Mouse (Mus musculus) ES-Bruce4 (cell line): ENCODE measurements around the gene Slfn5. TPM values are rescaled to one million over a fixed set of nuclear protein-coding genes. Genes with fewer than 3 reads are reported as not detected.
A peak's percentile ranks its signal among the peaks of the same experiment; 100 is the strongest.
"Not testable (repeated sequence)": the region's sequence is repeated elsewhere in the genome, so short reads cannot be mapped to it uniquely, and the experiment has no call there.

Experiments used
- H3K27ac ChIP-seq: 2 replicates; pipeline ENCODE4 v1.5.1; 2012; ENCODE audit warnings: low read length, inconsistent platforms; ENCODE audit not compliant: insufficient read depth
- H3K27me3 ChIP-seq: 2 replicates; pipeline ENCODE4 v1.6.1; 2012; ENCODE audit warnings: mild to moderate bottlenecking, low read length, inconsistent platforms; ENCODE audit not compliant: control insufficient read depth, poor library complexity, insufficient read depth, severe bottlenecking
- H3K36me3 ChIP-seq: 2 replicates; pipeline ENCODE4 v1.6.1; 2012; ENCODE audit warnings: inconsistent platforms, mild to moderate bottlenecking, low read length, moderate library complexity; ENCODE audit not compliant: control insufficient read depth, poor library complexity, insufficient read depth, severe bottlenecking
- H3K4me1 ChIP-seq: one replicate; pipeline ENCODE4 v1.8.1; 2011; ENCODE audit warnings: low read length; ENCODE audit not compliant: control insufficient read depth, insufficient read depth
- H3K4me3 ChIP-seq: 2 replicates; pipeline ENCODE4 v1.5.1; 2011; ENCODE audit warnings: low read depth, mild to moderate bottlenecking, low read length
- H3K9ac ChIP-seq: 2 replicates; pipeline ENCODE4 v1.6.1; 2012; ENCODE audit warnings: low read depth, mild to moderate bottlenecking, inconsistent platforms; ENCODE audit not compliant: poor library complexity, severe bottlenecking
- H3K9me3 ChIP-seq: replicated peaks from 2 replicates; pipeline ENCODE4 v1.6.1; 2012; ENCODE audit warnings: mild to moderate bottlenecking, low read length, inconsistent platforms; ENCODE audit not compliant: control insufficient read depth, poor library complexity, insufficient read depth, severe bottlenecking
- CTCF ChIP-seq: IDR thresholded peaks from one replicate; pipeline ENCODE4 v1.8.1; 2011; ENCODE audit warnings: low read depth, low read length
- EP300 ChIP-seq: IDR thresholded peaks from 2 replicates; pipeline ENCODE4 v1.6.1; 2011; ENCODE audit warnings: low read depth, low read length; ENCODE audit not compliant: insufficient read depth
- POLR2A ChIP-seq: IDR thresholded peaks from one replicate; pipeline ENCODE4 v1.8.1; 2011; ENCODE audit warnings: low read length; ENCODE audit not compliant: insufficient read depth
- polyA plus RNA-seq: library from polyadenylated mRNA; stranded (reverse); fragments of >200 nt; gene quantifications from 2 replicates; pipeline ENCODE4 v1.2.4, GENCODE M21; 2011; ENCODE audit warnings: low read depth; ENCODE audit not compliant: missing spikeins, insufficient read depth, insufficient read length

The Slfn5 gene
- polyA plus RNA-seq, 1 experiment: 3.7 TPM

DNA sequence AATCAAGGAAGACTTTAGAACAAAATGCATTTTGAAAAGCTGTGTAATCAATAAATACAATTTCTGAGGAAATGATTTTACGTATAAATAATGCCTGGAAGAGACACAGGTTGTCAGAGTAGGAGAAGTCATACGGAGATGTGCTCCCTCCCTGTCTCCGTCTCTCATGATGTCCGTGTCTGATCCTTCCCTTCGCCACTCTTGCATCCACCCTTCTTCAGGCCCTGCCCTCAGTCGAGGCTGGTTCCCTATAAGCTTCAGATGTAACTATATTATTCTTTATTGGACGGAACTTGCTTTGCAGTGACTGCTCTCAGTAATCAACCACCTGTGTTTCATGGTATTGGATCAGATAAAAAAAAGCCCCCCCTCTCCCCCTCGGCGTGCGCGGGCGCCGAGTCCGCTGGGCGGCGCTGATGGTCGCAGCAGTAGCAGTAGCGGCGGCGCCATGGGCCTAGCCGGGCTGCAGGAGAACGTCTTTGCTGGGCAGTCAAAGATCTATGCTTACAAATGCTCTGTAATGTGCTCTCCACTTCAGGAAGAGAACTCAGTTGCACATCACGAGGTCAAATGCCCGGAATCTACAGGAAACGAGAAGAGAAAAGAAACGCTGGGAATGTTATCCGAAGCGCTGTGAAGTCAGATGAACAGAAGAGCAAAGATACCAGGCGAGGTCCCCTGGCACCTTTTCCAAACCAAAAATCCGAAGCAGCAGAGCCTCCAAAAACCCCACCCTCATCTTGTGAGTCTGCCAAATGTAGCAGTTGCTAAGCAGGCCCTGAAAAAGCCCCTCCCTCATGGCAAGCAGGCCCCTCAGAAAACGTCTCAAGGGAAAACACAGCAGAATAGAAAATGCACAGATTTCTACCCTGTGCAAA lies 19.8 kb downstream of the Slfn5 start:
- H3K9ac ChIP-seq: 0 out of 2 replicates have a peak overlapping the region, but pooled peaks have one; percentile 24
- no peaks in the 10 kb centered on the region for H3K4me1 ChIP-seq
- no peak overlapping the region for H3K27ac ChIP-seq
- no peaks in the 10 kb centered on the region for H3K36me3 ChIP-seq
- TF ChIP-seq EP300 (no peak), POLR2A (no peak), CTCF (peak; percentile 46)
- no peaks in the 10 kb centered on the region for H3K9me3 ChIP-seq
- no peaks in the 10 kb centered on the region for H3K27me3 ChIP-seq
- H3K4me3 ChIP-seq: no peak overlapping the region

DNA sequence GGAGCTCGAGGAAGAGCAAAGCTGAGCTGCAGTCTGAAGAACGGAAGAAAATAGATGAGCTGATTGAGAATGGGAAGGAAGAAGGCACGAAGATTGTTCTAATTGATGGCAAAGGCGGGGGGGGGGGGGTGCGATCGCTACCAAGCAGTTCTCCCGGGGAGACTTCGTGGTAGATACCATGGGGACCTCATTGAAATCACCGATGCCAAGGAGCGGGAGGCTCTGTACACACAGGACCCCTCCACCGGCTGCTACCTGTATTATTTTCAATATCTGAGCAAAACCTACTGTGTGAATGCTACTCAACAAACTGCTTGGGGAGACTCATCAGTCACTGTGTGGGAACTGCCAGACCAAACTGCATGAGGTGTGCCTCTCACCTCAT lies 20.4 kb downstream of the Slfn5 start:
- Histone ChIP-seq H3K9ac (no peak overlapping the region), H3K9me3 (no peaks in the 10 kb centered on the region), H3K27ac (no peak overlapping the region), H3K36me3 (no peaks in the 10 kb centered on the region), H3K4me3 (no peak overlapping the region), H3K27me3 (no peaks in the 10 kb centered on the region), H3K4me1 (no peaks in the 10 kb centered on the region)
- TF ChIP-seq POLR2A (no peak), EP300 (no peak), CTCF (no peak)

DNA sequence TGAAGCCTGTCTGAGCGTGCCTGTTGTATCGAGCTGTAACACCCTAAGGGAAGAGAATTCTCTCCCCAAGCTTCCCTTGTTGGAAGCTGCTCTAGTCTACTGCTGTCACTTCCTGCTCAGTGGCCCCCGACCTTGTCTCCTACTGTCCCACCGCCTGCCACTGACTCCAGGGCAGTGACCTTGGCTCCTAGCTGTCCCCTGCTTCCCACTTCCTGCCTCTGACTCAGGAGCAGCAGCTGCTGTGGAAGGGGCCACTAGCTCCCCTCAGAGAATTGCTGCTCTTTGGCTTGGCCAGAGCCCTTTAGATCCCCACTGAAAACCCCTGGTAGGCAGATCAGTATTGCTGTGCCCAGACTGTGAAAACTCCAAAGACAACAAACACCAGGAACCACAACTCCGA lies 22.8 kb downstream of the Slfn5 start:
- no peak overlapping the region for H3K9ac ChIP-seq
- H3K9me3 ChIP-seq: no peaks in the 10 kb centered on the region
- H3K36me3 ChIP-seq: no peaks in the 10 kb centered on the region
- H3K27me3 ChIP-seq: no peaks in the 10 kb centered on the region
- no peak overlapping the region for H3K4me3 ChIP-seq
- no peak overlapping the region for H3K27ac ChIP-seq
- no peaks in the 10 kb centered on the region for H3K4me1 ChIP-seq
- TF ChIP-seq CTCF (no peak), POLR2A (no peak), EP300 (no peak)

DNA sequence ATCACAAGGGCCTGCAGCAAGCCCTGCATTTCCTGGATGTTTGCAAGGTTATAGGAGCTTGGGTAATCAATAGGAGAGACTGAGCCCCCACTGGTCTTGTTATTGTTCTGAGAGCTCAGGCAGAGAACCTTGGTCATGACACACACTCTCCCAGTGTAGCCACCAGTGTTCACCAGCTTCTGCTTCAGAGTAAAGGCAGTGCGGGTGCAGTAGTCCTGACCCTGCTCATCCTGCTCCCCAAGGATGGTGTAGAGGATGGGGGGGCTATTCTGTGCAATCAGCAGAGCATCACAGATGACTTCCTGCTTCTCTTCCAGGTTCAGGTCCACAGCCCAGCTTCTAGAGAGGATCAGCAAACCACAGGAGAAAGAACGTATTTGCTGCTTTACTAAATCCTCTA lies 31.3 kb downstream of the Slfn5 start:
- not testable (repeated sequence) for H3K27ac ChIP-seq, H3K9ac ChIP-seq, H3K9me3 ChIP-seq, H3K36me3 ChIP-seq, H3K4me3 ChIP-seq, H3K4me1 ChIP-seq, H3K27me3 ChIP-seq

DNA sequence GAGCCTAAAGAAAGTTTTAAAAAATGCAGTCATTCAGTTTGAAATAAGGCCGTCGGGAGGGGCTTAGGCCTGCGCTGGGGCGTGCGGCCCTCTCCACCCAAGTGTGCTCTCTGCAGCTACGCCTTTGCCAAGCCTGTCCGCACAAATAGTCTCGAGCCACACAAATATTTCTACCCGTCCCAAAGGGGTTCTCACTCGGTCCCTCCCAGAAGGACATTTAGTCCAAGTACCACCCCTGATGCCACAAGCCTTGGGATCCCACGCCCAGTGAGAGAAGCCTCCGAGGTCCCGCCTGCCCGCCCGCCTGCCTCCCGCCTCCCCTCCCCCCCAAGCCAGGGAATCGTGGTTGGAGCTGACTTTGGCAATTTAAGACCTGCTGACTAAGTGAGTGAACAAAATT lies 32.0 kb downstream of the Slfn5 start:
- H3K36me3 ChIP-seq: no peaks in the 10 kb centered on the region; the same call in 1 of the 2 replicates
- no peak for TF ChIP-seq CTCF
- TF ChIP-seq POLR2A: no peak
- no peak for TF ChIP-seq EP300
- no peaks in the 10 kb centered on the region for H3K9me3 ChIP-seq

DNA sequence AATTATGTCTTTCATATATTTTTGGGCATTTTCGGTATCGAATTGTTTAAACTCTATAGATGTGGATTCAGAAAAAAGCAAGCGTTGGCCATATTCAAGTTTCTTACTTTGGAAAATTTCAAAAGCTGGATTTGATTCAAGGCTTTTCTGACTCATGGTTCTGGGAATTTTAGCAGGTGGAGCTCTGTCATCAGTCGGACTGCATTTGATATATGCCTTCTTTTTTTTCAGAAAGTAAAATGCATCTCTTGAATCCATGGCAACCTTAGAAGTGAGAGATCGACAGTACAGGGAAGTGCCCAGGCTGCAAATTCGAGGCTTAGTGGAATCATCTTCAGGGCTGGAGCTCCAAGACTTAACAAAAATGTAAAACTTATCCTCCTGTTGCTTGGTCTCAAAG lies 36.5 kb downstream of the Slfn5 start:
- no peaks in the 10 kb centered on the region; the same call in 1 of the 2 replicates for H3K36me3 ChIP-seq
- TF ChIP-seq EP300 (no peak), POLR2A (no peak), CTCF (no peak)

More for the DNA sequence above, 32.0 kb downstream of the Slfn5 start:
- no peak overlapping the region for H3K4me3 ChIP-seq
- no peak overlapping the region for H3K9ac ChIP-seq
- no peak overlapping the region for H3K27ac ChIP-seq
- H3K4me1 ChIP-seq: no peaks in the 10 kb centered on the region
- peaks cover 1% of the 10 kb centered on the region; the same call in 1 of the 2 replicates for H3K27me3 ChIP-seq

More for the DNA sequence above, 36.5 kb downstream of the Slfn5 start:
- H3K4me3 ChIP-seq: no peak overlapping the region
- H3K4me1 ChIP-seq: peaks cover 5% of the 10 kb centered on the region
- H3K27ac ChIP-seq: no peak overlapping the region
- H3K9me3 ChIP-seq: no peaks in the 10 kb centered on the region
- H3K27me3 ChIP-seq: peaks cover 1% of the 10 kb centered on the region; the same call in 1 of the 2 replicates
- H3K9ac ChIP-seq: no peak overlapping the region
